Mouse (Mus musculus): ENCODE results near the gene Iqub.

DNA sequence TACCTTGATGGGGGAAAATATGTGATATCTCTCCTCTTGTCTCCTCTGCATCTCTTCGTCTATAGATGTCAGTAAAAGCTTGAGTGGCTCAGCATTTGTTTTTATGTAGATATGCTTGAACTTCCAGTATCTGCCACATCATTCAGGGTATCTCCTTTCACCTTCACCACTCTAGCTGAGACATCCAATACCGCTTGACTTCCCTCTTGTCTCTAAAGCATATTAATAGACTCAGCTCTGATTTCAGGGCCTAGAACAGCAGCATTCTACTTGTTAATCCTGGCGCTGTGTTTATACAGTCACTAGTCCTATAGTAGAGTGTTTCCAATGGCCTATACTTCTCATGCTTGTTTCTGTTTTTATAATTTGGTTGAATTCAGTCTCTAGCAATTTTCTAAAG is 17.9 kb upstream of the Iqub start:
- no peak for TF ChIP-seq CTCF (conservative IDR thresholded peaks at IDR 0.05; ENCODE audit: insufficient read depth, insufficient read length, low read depth, low read length)
- TF ChIP-seq POLR2A (IDR thresholded peaks at IDR 0.05; ENCODE audit: low read depth, low read length) = no peak
